Mouse (Mus musculus) megakaryocyte, adult 5-6 weeks (primary cell): ENCODE results near the gene Fos. TPM values are rescaled to one million over a fixed set of nuclear protein-coding genes. Genes with fewer than 3 reads are reported as not detected.
A peak's percentile ranks its signal among the peaks of the same experiment; 100 is the strongest.

Source experiments
- ATAC-seq: 2 replicates; pipeline ENCODE4 v1.8.0; 2016; ENCODE audit warnings: mild to moderate bottlenecking, inconsistent platforms; ENCODE audit not compliant: poor library complexity, severe bottlenecking
- total RNA-seq, 2 experiments: library from RNA; stranded (forward) in 1 of 2; stranded (reverse) in 1 of 2; fragments of 153-499, 151-499 nt in 1 of 2; fragments of 221-1000, 200-1000 nt in 1 of 2; gene quantifications; 2 replicates each; pipeline versions ENCODE4 v1.2.3 to v1.2.4; 2015 to 2017

Gene Fos
- total RNA-seq, 2 experiments from 2014 or later = 389 to 475 TPM

DNA sequence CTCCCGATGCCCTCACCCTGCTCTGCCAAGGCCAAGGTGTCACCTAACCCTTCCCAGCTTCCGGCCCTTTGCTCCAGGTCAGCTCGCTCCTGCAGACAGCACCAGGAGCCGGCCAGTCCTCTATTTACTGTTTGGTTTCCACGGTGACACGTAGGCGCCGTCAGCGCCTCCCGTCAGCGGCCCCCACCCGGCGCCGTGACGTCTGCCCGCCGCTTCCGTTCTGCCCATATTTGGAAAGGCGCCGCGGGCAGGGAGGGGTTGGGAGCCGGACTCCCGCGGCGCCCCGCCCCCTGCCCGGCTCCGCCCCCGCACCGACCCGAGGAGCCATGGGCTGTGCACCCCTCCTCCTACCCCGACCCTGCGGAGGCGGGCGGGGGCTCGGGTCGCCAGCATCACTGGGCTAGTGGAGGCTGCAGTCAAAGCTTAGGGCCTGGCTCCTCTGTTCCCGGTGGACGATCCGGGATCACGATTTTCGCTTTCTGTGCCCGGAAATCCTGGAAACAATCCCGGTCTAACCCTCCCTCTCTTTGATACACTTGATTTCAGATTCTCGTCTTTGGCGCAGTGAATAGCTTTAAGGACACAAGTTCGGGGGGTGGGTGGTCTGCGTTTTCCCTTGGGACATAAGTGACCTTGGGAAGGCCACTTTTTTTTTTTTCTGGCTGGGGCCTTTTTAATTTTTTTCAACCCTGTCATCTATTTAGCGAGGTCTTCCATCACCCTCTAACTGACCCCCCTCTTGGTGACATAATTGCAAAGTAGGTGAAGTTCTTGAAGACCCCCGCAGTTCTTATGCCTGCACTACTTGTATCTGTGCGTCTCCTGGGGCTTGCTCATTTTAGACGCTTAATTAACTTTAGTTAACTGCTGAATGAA is 12.4 kb downstream of the Fos start:
- peak; percentile 81 for ATAC-seq

GRCm38 (mm10) chr12:85486766-85487069 is 13.0 kb downstream of the Fos start:
- ATAC-seq = no peak

- ATAC-seq = peak; percentile 47
These were observed 14.0 kb downstream of the Fos start for GRCm38 (mm10) chr12:85487545-85488141.

- peak; percentile 55 for ATAC-seq
These were observed 15.7 kb downstream of the Fos start for GRCm38 (mm10) chr12:85489232-85489886.

DNA sequence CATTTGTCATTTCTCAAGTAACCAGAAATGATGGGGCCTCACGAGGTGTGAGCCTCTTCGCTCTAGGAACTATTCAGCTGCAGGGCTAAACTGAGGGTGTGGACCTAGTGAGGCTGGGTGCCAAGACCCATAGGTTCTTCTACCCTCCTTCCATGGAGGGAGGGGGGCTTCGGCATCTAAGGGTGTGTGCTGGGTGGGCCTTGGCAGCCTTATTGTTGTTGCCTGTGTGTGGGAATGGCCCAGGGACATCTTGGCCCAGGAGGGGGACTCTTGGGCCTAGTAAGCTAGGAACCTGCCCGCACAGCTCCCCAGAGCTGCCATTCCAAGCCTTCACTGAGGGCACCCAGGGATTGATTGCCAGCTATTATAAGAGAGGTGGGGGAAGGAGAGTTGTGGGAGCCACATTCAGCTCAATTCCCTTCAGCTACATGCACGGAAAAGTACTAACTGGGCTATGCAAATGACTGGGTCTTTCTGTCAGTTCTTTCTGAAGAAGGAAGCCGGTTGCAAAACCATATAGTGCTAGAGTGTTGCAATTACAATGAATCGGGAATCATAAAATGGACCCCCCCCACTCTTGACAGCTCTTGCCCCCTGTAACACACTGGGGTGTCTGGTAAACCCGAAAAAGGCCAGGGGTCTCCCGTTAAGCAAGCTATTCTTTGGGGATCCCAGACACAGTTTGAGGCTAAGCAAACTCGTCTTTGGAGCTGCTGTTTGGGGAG is 16.6 kb downstream of the Fos start:
- no peak for ATAC-seq

GRCm38 (mm10) chr12:85490991-85491390 is 17.3 kb downstream of the Fos start:
- ATAC-seq = no peak

DNA sequence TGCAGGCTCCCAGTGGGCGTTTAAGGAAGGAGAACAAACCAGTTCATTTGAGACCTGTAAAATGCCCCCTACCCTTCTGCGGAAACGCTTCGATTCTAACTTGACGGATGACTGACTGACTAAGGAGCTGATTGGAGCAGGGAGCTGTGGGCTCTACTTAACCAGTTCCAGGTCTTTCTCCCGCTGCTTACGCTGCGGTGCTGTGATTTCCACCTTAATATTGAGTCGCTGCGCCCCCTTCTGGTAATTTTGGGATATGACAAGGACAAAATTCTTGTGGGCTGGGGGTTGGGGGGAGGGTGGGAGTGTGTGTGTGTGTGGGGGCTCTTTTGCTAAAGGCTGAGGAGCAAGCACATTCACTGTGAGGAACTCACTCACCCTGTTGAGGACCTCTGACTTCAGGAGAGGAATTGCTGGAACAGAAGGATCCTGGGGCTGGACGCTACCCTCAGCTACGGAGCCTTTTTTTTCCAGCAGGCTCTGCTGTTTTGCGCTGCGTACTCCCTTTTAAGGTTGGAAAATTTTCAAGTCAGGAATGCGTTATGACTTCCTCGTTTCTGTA is 18.5 kb downstream of the Fos start:
- ATAC-seq = peak; percentile 23

- no peak for ATAC-seq
These were observed 22.6 kb downstream of the Fos start for GRCm38 (mm10) chr12:85496336-85496735.

DNA sequence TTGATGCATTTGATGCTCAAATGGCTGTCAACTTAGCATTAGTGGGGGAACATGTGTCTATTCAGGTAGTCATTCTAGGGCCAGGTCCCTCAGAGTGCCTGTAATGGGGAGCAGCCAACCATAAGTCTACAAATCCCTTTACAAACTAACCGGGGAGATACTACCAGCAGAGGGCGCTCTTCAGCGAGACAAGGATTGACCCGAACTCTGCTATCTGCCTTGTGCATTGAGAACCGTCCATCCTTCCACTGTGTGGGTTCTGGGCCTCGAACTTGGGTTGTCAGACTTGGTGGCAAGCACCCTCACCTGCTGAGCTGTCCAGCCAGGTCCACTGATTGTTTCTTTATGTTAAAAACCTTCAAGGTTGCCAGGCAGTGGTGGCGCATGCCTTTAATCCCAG is 23.1 kb downstream of the Fos start:
- peak; percentile 76 for ATAC-seq

DNA sequence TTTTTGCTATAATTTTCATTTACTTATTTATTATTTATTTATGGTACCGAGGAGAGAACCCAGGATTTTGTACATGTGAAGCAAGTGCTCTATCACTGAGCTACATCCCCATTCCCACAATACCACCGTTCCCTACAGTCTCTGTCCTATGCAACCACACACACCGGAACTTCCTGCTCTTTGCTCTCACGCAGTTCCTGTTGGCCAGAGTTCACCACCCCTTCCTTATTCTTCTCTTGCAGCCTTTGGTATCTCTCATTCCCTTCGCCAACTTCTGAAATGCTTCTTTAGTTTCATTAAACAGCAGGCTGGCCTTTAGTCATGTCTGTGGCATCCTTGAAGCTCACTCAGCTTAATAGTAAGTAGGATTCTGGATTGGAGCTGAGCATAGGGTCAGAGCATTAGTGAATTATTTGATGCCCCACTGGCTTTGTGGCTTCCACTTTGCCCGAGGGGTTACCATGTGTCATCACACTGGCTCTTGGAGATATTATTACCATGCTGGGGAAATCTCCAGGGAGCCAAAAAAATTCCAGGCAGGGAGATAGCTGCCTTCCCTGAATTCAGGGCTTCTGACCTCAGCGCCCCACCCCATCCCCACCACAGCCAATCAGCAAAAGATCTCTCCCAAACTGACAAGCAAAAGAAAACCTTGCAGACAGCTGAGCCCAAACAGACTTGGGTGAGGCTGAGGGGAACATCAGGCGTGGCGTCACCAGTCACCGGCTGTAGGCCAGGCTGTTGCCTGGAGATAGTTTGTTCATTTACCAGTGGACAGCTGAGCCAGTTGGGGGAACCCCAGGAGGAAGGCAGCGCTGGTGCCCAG is 23.8 kb downstream of the Fos start:
- ATAC-seq = peak; percentile 86

GRCm38 (mm10) chr12:85499001-85499400 is 25.3 kb downstream of the Fos start:
- ATAC-seq = no peak

DNA sequence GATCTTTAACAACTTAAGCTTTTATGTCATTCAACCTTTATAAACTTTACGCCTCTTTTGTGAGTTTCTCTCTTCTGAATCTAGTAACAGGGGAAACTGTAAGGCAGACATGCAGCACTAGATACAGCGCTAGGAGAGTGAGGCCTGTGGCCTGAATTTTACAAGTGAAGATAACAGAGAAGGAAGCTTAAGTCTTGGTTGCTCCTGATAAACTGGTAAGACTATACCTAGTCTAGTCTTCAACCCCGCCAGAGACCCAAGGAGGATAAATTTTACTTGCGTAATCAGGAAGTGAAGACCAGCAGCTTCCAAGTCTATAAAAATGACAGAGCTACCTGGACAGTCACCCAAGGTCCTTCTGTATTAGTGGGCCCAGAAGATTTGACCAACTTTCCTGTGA is 29.0 kb downstream of the Fos start:
- no peak for ATAC-seq

DNA sequence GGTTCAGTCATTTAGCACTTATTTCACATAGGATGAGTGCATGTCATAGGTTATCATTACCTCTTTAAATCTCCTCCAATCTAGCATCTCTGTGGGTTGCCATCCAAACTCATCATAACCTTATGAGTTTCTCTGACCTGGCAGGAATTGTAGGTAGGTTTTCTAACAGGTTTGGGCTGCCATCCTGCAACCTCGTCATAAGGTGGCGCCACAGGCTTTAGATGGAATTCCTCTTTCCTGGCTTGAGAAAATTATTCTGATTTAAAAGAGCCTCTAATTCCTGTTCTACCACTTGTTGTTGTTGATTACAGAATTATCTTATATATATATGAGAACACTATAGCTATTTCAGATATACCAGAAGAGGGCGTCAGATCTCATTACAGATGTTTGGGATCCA is 34.5 kb downstream of the Fos start:
- no peak for ATAC-seq

GRCm38 (mm10) chr12:85510013-85510412 is 36.3 kb downstream of the Fos start:
- ATAC-seq = no peak

DNA sequence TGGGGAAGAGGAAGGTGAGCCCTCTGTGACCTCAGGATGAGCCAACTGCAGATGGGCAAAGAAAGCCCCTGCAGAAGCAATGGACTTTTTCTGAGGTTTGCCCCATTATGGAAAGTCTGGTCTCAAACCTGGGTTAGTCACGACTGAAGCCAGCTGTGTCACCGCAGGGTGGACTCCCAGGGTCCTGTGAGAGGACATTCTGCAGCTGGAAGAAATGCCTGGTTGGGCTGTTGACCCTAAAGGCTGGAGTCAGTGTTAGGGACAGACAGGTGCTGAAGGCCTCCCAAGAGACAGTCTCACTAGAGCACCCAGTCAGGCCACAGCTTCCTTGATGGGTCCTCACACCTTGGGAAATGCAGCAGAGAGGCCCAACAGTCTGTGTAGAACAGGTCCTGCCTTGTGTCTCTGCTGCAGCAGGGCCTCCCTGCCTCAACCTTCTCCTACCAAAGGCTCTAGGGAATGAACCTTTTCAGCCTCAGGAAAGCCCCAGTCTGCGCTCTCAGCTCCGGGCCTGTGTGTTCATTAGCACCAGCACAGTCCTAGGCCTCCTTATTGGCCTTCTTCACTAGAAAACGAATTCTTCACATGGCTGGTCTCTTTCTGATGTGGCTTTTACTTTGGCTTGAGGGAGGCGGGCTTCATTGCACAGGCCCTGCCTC is 40.2 kb downstream of the Fos start:
- no peak for ATAC-seq

DNA sequence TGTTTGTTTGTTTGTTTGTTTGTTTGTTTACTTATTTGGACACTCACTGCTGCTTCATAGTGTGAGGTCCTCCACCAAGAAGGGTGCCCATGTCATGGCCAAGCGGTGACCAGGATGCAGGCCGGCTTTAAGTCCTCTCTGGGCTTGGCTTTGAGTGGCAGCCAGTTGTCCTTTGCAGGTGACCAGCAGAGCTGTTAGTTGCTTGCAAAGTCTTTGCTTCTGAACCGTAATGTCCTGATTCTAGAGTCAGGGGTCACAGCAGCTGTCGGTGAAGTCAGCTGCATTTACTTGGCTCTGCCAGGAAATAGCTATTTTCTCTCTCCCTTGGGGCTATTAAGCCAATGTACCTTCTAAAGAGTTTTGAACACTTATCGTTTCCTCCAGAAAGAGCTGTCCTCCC is 41.3 kb downstream of the Fos start:
- no peak for ATAC-seq

GRCm38 (mm10) chr12:85515865-85516264 is 42.2 kb downstream of the Fos start:
- ATAC-seq = peak; percentile 46; the same call in 1 of the 2 replicates

GRCm38 (mm10) chr12:85517339-85517738 is 43.6 kb downstream of the Fos start:
- ATAC-seq = peak; percentile 33; the same call in 1 of the 2 replicates

GRCm38 (mm10) chr12:85518009-85518408 is 44.3 kb downstream of the Fos start:
- peak; percentile 45; the same call in 1 of the 2 replicates for ATAC-seq

GRCm38 (mm10) chr12:85519553-85519952 is 45.9 kb downstream of the Fos start:
- no peak for ATAC-seq
